Mouse (Mus musculus): Measurements from ENCODE around the gene Prkce. TPM values are rescaled to one million over a fixed set of nuclear protein-coding genes. Genes with fewer than 3 reads are reported as not detected.

Prkce gene
- total and polyA plus RNA-seq, 3 experiments, result 6.1 to 27.3 (median 26.0) TPM

- Histone ChIP-seq H3K79me2 (replicated peaks; ENCODE audit: control insufficient read depth, insufficient read depth, low read length) (peaks cover 3% of the 10 kb centered on the region; the same call in 1 of the 2 replicates), H3K4me1 (ENCODE audit: control insufficient read depth, insufficient read depth, low read length) (peaks cover 9% of the 10 kb centered on the region), H3K27ac (peak overlapping the region; percentile 15), H3K4me3 (no peak overlapping the region), H3K9ac (ENCODE audit: low read depth, low read length) (no peak overlapping the region), H3K36me3 (ENCODE audit: control insufficient read depth, insufficient read depth, low read length) (peaks cover 2% of the 10 kb centered on the region; the same call in 1 of the 2 replicates), H3K27me3 (ENCODE audit: control insufficient read depth, insufficient read depth, low read length) (no peaks in the 10 kb centered on the region)
- DNase-seq, result peak; percentile 70 to 79
- WGBS, result 14% methylated on average over 8 of the region's 8 CpGs
- intact Hi-C loops (cut with DNase I), result no loop called here
- TF ChIP-seq EP300 (IDR thresholded peaks at IDR 0.05; ENCODE audit: insufficient read depth, low read depth, low read length) (peak; percentile 58; the same call in 1 of the 2 replicates), CTCF (IDR thresholded peaks at IDR 0.05) (peak; percentile 34), POLR2A (IDR thresholded peaks at IDR 0.05; ENCODE audit: insufficient read depth, low read depth, low read length) (no peak)
Measured at GRCm38 (mm10) chr17:86313413-86314139, 146.0 kb downstream of the Prkce start.

GRCm38 (mm10) chr17:86315874-86316273, 148.3 kb downstream of the Prkce start:
- Histone ChIP-seq H3K27me3 (ENCODE audit: control insufficient read depth, insufficient read depth, low read length) (no peaks in the 10 kb centered on the region), H3K9ac (ENCODE audit: low read depth, low read length) (no peak overlapping the region), H3K4me1 (ENCODE audit: control insufficient read depth, insufficient read depth, low read length) (peaks cover 9% of the 10 kb centered on the region), H3K79me2 (replicated peaks; ENCODE audit: control insufficient read depth, insufficient read depth, low read length) (peaks cover 3% of the 10 kb centered on the region; the same call in 1 of the 2 replicates), H3K4me3 (no peak overlapping the region), H3K36me3 (ENCODE audit: control insufficient read depth, insufficient read depth, low read length) (peaks cover 2% of the 10 kb centered on the region; the same call in 1 of the 2 replicates), H3K27ac (no peak overlapping the region)
- DNase-seq, result no peak
- no peak for TF ChIP-seq EP300 (IDR thresholded peaks at IDR 0.05; ENCODE audit: insufficient read depth, low read depth, low read length)
- no peak for TF ChIP-seq CTCF (IDR thresholded peaks at IDR 0.05)
- no peak for TF ChIP-seq POLR2A (IDR thresholded peaks at IDR 0.05; ENCODE audit: insufficient read depth, low read depth, low read length)
- intact Hi-C loops (cut with DNase I), result no loop called here
- 91% methylated on average over 4 of the region's 4 CpGs for WGBS

GRCm38 (mm10) chr17:86316771-86317170, 149.2 kb downstream of the Prkce start:
- H3K9ac ChIP-seq (ENCODE audit: low read depth, low read length), result no peak overlapping the region
- H3K4me3 ChIP-seq, result no peak overlapping the region
- H3K27ac ChIP-seq, result no peak overlapping the region
- WGBS, result 97% methylated on average over 5 of the region's 5 CpGs
- peaks cover 2% of the 10 kb centered on the region; the same call in 1 of the 2 replicates for H3K36me3 ChIP-seq (ENCODE audit: control insufficient read depth, insufficient read depth, low read length)
- DNase-seq, result no peak
- H3K79me2 ChIP-seq (replicated peaks; ENCODE audit: control insufficient read depth, insufficient read depth, low read length), result peaks cover 5% of the 10 kb centered on the region; the same call in 1 of the 2 replicates
- peaks cover 9% of the 10 kb centered on the region for H3K4me1 ChIP-seq (ENCODE audit: control insufficient read depth, insufficient read depth, low read length)
- TF ChIP-seq EP300 (IDR thresholded peaks at IDR 0.05; ENCODE audit: insufficient read depth, low read depth, low read length), result no peak
- TF ChIP-seq POLR2A (IDR thresholded peaks at IDR 0.05; ENCODE audit: insufficient read depth, low read depth, low read length), result no peak
- no peak for TF ChIP-seq CTCF (IDR thresholded peaks at IDR 0.05)
- H3K27me3 ChIP-seq (ENCODE audit: control insufficient read depth, insufficient read depth, low read length), result no peaks in the 10 kb centered on the region
- intact Hi-C loops (cut with DNase I), result no loop called here

- Histone ChIP-seq H3K4me1 (ENCODE audit: control insufficient read depth, insufficient read depth, low read length) (peaks cover 9% of the 10 kb centered on the region), H3K27me3 (ENCODE audit: control insufficient read depth, insufficient read depth, low read length) (no peaks in the 10 kb centered on the region), H3K36me3 (ENCODE audit: control insufficient read depth, insufficient read depth, low read length) (peaks cover 2% of the 10 kb centered on the region; the same call in 1 of the 2 replicates), H3K4me3 (no peak overlapping the region), H3K79me2 (replicated peaks; ENCODE audit: control insufficient read depth, insufficient read depth, low read length) (peaks cover 5% of the 10 kb centered on the region; the same call in 1 of the 2 replicates), H3K9ac (ENCODE audit: low read depth, low read length) (no peak overlapping the region), H3K27ac (no peak overlapping the region)
- 70% methylated on average over 4 of the region's 4 CpGs for WGBS
- TF ChIP-seq CTCF (IDR thresholded peaks at IDR 0.05) (no peak), POLR2A (IDR thresholded peaks at IDR 0.05; ENCODE audit: insufficient read depth, low read depth, low read length) (no peak), EP300 (IDR thresholded peaks at IDR 0.05; ENCODE audit: insufficient read depth, low read depth, low read length) (no peak)
- DNase-seq, result no peak
- intact Hi-C loops (cut with DNase I), result no loop called here
Measured at GRCm38 (mm10) chr17:86317197-86317596, 149.6 kb downstream of the Prkce start.

- Histone ChIP-seq H3K27ac (no peak overlapping the region), H3K4me3 (no peak overlapping the region), H3K79me2 (replicated peaks; ENCODE audit: control insufficient read depth, insufficient read depth, low read length) (peaks cover 5% of the 10 kb centered on the region; the same call in 1 of the 2 replicates), H3K4me1 (ENCODE audit: control insufficient read depth, insufficient read depth, low read length) (peaks cover 12% of the 10 kb centered on the region), H3K36me3 (ENCODE audit: control insufficient read depth, insufficient read depth, low read length) (no peaks in the 10 kb centered on the region), H3K27me3 (ENCODE audit: control insufficient read depth, insufficient read depth, low read length) (no peaks in the 10 kb centered on the region), H3K9ac (ENCODE audit: low read depth, low read length) (no peak overlapping the region)
- intact Hi-C loops (cut with DNase I), result no loop called here
- no peak for DNase-seq
- WGBS, result 90% methylated on average over 13 of the region's 13 CpGs
- TF ChIP-seq EP300 (IDR thresholded peaks at IDR 0.05; ENCODE audit: insufficient read depth, low read depth, low read length) (no peak), POLR2A (IDR thresholded peaks at IDR 0.05; ENCODE audit: insufficient read depth, low read depth, low read length) (no peak), CTCF (IDR thresholded peaks at IDR 0.05) (no peak)
Measured at GRCm38 (mm10) chr17:86319967-86320602, 152.5 kb downstream of the Prkce start.
